22 mouse cellular contexts compared by ENCODE assay signal in the genomic region with DNA sequence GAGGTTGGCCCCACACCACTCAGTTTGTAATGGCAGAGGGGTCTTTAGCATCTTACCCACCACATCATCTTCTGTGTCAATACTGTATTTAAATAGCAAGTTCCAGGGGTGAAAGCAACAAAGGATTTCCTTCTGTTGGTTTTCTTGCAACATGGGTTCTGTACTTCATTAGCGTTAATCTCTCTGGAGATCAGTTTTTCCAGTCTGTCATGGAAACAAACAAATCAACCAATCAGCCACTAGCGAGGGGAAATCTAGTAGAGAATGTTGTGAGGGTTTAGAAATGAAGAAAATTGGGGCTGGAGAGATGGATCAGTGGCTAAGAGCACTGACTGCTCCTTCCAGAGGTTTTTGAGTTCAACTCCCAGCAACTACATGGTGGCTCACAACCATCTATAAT. TPM values are rescaled to one million over a fixed set of nuclear protein-coding genes. Genes with fewer than 3 reads are reported as not detected.
"Had no signal": no experiment of that assay in that cellular context is flagged by ENCODE, and none has a peak within 500 bp of the region (broad histone marks: within the 10 kb centered on the region; RNA-seq: fewer than 3 reads in every experiment).

No protein-coding gene starts in this region.

- H3K36me3 ChIP-seq: limb, embryonic 12.5 days; limb, embryonic 15.5 days; midbrain, embryonic 12.5 days; midbrain, embryonic 15.5 days; neural tube, embryonic 12.5 days; neural tube, embryonic 15.5 days had no signal

- DNase-seq: kidney, postnatal 10 days; kidney, postnatal 36 days; left cerebral cortex, postnatal 4 days; liver, postnatal 0 days; lung, embryonic 14.5 days; right cerebral cortex, adult 18-20 months; right cerebral cortex, postnatal 14 days; right cerebral cortex, postnatal 4 days; thymus, adult 2 months; thymus, postnatal 14 days; thymus, postnatal 4 days had no signal

- H3K27me3 ChIP-seq: midbrain, embryonic 15.5 days; neural tube, embryonic 12.5 days; neural tube, embryonic 15.5 days had no signal

- H3K4me3 ChIP-seq: limb, embryonic 12.5 days; limb, embryonic 15.5 days; midbrain, embryonic 12.5 days; midbrain, embryonic 15.5 days; neural tube, embryonic 12.5 days; neural tube, embryonic 15.5 days had no signal

- H3K9me3 ChIP-seq: limb, embryonic 12.5 days; limb, embryonic 15.5 days; midbrain, embryonic 12.5 days; midbrain, embryonic 15.5 days; neural tube, embryonic 12.5 days; neural tube, embryonic 15.5 days had no signal

- H3K9ac ChIP-seq: limb, embryonic 12.5 days; limb, embryonic 15.5 days; liver, embryonic 14.5 days; liver, postnatal 0 days; lung, embryonic 14.5 days; midbrain, embryonic 12.5 days; midbrain, embryonic 15.5 days; neural tube, embryonic 12.5 days; neural tube, embryonic 15.5 days had no signal

- ATAC-seq: liver, postnatal 0 days; lung, postnatal 0 days; midbrain, embryonic 15.5 days had no signal

- H3K4me2 ChIP-seq: limb, embryonic 12.5 days; limb, embryonic 15.5 days; liver, embryonic 11.5 days; lung, embryonic 14.5 days; midbrain, embryonic 12.5 days; midbrain, embryonic 15.5 days; neural tube, embryonic 12.5 days; neural tube, embryonic 15.5 days had no signal

- H3K27ac ChIP-seq: limb, embryonic 12.5 days; limb, embryonic 15.5 days; liver, embryonic 14.5 days; macrophage; midbrain, embryonic 12.5 days; midbrain, embryonic 15.5 days; neural tube, embryonic 12.5 days; neural tube, embryonic 15.5 days; stomach, postnatal 0 days had no signal

RNA-seq across cellular contexts. Expression of a gene that starts 9.5 kb away (rescaled TPM):
- polyA plus RNA-seq: macrophage had no signal
